Mouse (Mus musculus) heart, adult 2 months (tissue): ENCODE measurements at regions not wholly inside any gene's neighbourhood (a gene's known extent, or its start where the extent isn't known, plus 50 kb on each side); places are given as distances from the start of the nearest gene placed in this dataset.

Experiments used
- CTCF ChIP-seq: fragments of 200-600 bp; IDR thresholded peaks from 2 replicates; pipeline ENCODE4 v1.8.1; 2022; ENCODE audit warnings: antibody characterized with exemption, mild to moderate bottlenecking, moderate library complexity
- POLR2A ChIP-seq: fragments of 200-500 bp; IDR thresholded peaks from 2 replicates; pipeline ENCODE4 v1.6.1; 2011; ENCODE audit warnings: mild to moderate bottlenecking, low read depth, low read length, control low read depth; ENCODE audit not compliant: insufficient read depth

- TF ChIP-seq CTCF: peak; percentile 91
- no peak for TF ChIP-seq POLR2A
Observed at GRCm38 (mm10) chr17:9169371-9169770, 181.2 kb downstream of the 1700010I14Rik start.
